Mouse (Mus musculus) MEL (cell line): ENCODE measurements around the gene Bicd2. TPM values are rescaled to one million over a fixed set of nuclear protein-coding genes. Genes with fewer than 3 reads are reported as not detected.

Source experiments
- DNase-seq: peaks from one replicate; pipeline ENCODE4 v3.0.0; 2011; ENCODE audit warnings: low read depth, low spot score
- H3K27ac ChIP-seq: 2 replicates; pipeline ENCODE4 v1.5.1; 2012; ENCODE audit warnings: low read depth, mild to moderate bottlenecking, control low read depth, low read length, moderate library complexity; ENCODE audit not compliant: control insufficient read depth
- H3K27me3 ChIP-seq, 2 experiments: fragments of 150-350 bp in 1 of 2; sonication (generic) in 1 of 2; 2 replicates each; pipeline ENCODE4 v1.6.1; 2012; ENCODE audit warnings: low read length in 2 of 2, mild to moderate bottlenecking in 2 of 2, improper control_type of control experiment in 1 of 2, moderate library complexity in 1 of 2; ENCODE audit not compliant: insufficient read depth in 2 of 2, control insufficient read depth in 1 of 2
- H3K36me3 ChIP-seq, 2 experiments: 2 replicates each; pipeline ENCODE4 v1.6.1; 2012 to 2014; ENCODE audit warnings: low read length in 2 of 2, improper control_type of control experiment in 1 of 2, inconsistent platforms in 1 of 2, mild to moderate bottlenecking in 1 of 2; ENCODE audit not compliant: insufficient read depth in 2 of 2, control insufficient read depth in 1 of 2
- H3K4me1 ChIP-seq, 2 experiments: fragments of 150-350 bp in 1 of 2; sonication (generic) in 1 of 2; 2 replicates each; pipeline ENCODE4 v1.6.1; 2012; ENCODE audit warnings: low read length in 2 of 2, improper control_type of control experiment in 1 of 2, mild to moderate bottlenecking in 1 of 2; ENCODE audit not compliant: insufficient read depth in 2 of 2, control insufficient read depth in 1 of 2
- H3K4me3 ChIP-seq, 2 experiments: fragments of 150-350 bp in 1 of 2; sonication (generic) in 1 of 2; 2 replicates each; pipeline ENCODE4 v1.5.1; 2012; ENCODE audit warnings: low read depth in 2 of 2, low read length in 2 of 2, mild to moderate bottlenecking in 2 of 2, moderate library complexity in 2 of 2, control low read depth in 1 of 2, improper control_type of control experiment in 1 of 2; ENCODE audit not compliant: control insufficient read depth in 1 of 2, insufficient read depth in 1 of 2
- H3K79me2 ChIP-seq: 2 replicates; pipeline ENCODE4 v1.6.1; 2012; ENCODE audit warnings: mild to moderate bottlenecking, low read length, moderate library complexity; ENCODE audit not compliant: control insufficient read depth, poor library complexity, insufficient read depth
- H3K9ac ChIP-seq: 2 replicates; pipeline ENCODE4 v1.6.1; 2012; ENCODE audit warnings: low read depth, mild to moderate bottlenecking, control low read depth, low read length, moderate library complexity; ENCODE audit not compliant: control insufficient read depth, poor library complexity, severe bottlenecking
- H3K9me3 ChIP-seq: fragments of 150-350 bp; sonication (generic); replicated peaks from 2 replicates; pipeline ENCODE4 v1.6.1; 2012; ENCODE audit warnings: mild to moderate bottlenecking, low read length, improper control_type of control experiment, moderate library complexity; ENCODE audit not compliant: insufficient read depth
- BHLHE40 ChIP-seq: IDR thresholded peaks from 2 replicates; pipeline ENCODE4 v1.6.1; 2012; ENCODE audit warnings: low read depth, mild to moderate bottlenecking, inconsistent platforms, low read length, improper control_type of control experiment, borderline replicate concordance
- CHD1 ChIP-seq: IDR thresholded peaks from 2 replicates; pipeline ENCODE4 v1.6.1; 2012; ENCODE audit warnings: low read depth, mild to moderate bottlenecking, inconsistent platforms, low read length, improper control_type of control experiment
- CHD2 ChIP-seq: IDR thresholded peaks from 2 replicates; pipeline ENCODE4 v1.6.1; 2011; ENCODE audit warnings: low read length, improper control_type of control experiment
- E2F4 ChIP-seq: IDR thresholded peaks from 2 replicates; pipeline ENCODE4 v1.6.1; 2011; ENCODE audit warnings: low read depth, low read length, improper control_type of control experiment, borderline replicate concordance
- ELF1 ChIP-seq: IDR thresholded peaks from 2 replicates; pipeline ENCODE4 v1.6.1; 2014; ENCODE audit warnings: low read depth, mild to moderate bottlenecking, inconsistent platforms, low read length, improper control_type of control experiment, moderate library complexity
- EP300 ChIP-seq, 2 experiments: IDR thresholded peaks; 2 replicates each; pipeline ENCODE4 v1.6.1; 2011; ENCODE audit warnings: improper control_type of control experiment in 2 of 2, low read length in 2 of 2, low read depth in 1 of 2, mild to moderate bottlenecking in 1 of 2
- ETS1 ChIP-seq: IDR thresholded peaks from 2 replicates; pipeline ENCODE4 v1.6.1; 2012; ENCODE audit warnings: low read depth, mild to moderate bottlenecking, inconsistent platforms, low read length, improper control_type of control experiment, moderate library complexity
- GABPA ChIP-seq: IDR thresholded peaks from 2 replicates; pipeline ENCODE4 v1.6.1; 2012; ENCODE audit warnings: low read depth, mild to moderate bottlenecking, inconsistent platforms, low read length, improper control_type of control experiment, moderate library complexity
- GATA1 ChIP-seq: IDR thresholded peaks from 2 replicates; pipeline ENCODE4 v1.6.1; 2011; ENCODE audit warnings: low read depth, low read length, improper control_type of control experiment
- HCFC1 ChIP-seq: IDR thresholded peaks from 2 replicates; pipeline ENCODE4 v1.6.1; 2012; ENCODE audit warnings: low read depth, mild to moderate bottlenecking, inconsistent platforms, low read length, improper control_type of control experiment, moderate library complexity
- KAT2A ChIP-seq: conservative IDR thresholded peaks from 2 replicates; pipeline ENCODE4 v1.6.1; 2012; ENCODE audit warnings: low read depth, low read length, improper control_type of control experiment, inconsistent platforms
- MAFK ChIP-seq: IDR thresholded peaks from 2 replicates; pipeline ENCODE4 v1.6.1; 2011; ENCODE audit warnings: low read depth, mild to moderate bottlenecking, low read length, improper control_type of control experiment, borderline replicate concordance
- MYC ChIP-seq: IDR thresholded peaks from 2 replicates; pipeline ENCODE4 v1.6.1; 2011; ENCODE audit warnings: low read depth, mild to moderate bottlenecking, low read length, improper control_type of control experiment, moderate library complexity
- POLR2A ChIP-seq, 2 experiments: IDR thresholded peaks; 2 replicates each; pipeline ENCODE4 v1.6.1; 2011 to 2012; ENCODE audit warnings: low read length in 2 of 2, mild to moderate bottlenecking in 2 of 2, control low read depth in 1 of 2, improper control_type of control experiment in 1 of 2, low read depth in 1 of 2, moderate library complexity in 1 of 2; ENCODE audit not compliant: control insufficient read depth in 1 of 2, insufficient read depth in 1 of 2, poor library complexity in 1 of 2
- POLR2AphosphoS2 ChIP-seq: IDR thresholded peaks from 2 replicates; pipeline ENCODE4 v1.6.1; 2011; ENCODE audit warnings: low read length, improper control_type of control experiment
- POLR2AphosphoS5 ChIP-seq: IDR thresholded peaks from 2 replicates; pipeline ENCODE4 v1.6.1; 2012; ENCODE audit warnings: low read depth, borderline replicate concordance, mild to moderate bottlenecking, inconsistent platforms, low read length, moderate library complexity, mixed read lengths
- SIN3A ChIP-seq: IDR thresholded peaks from 2 replicates; pipeline ENCODE4 v1.6.1; 2012; ENCODE audit warnings: low read length, improper control_type of control experiment, inconsistent platforms
- TAL1 ChIP-seq: IDR thresholded peaks from 2 replicates; pipeline ENCODE4 v1.6.1; 2012; ENCODE audit warnings: mild to moderate bottlenecking, inconsistent platforms, low read length, moderate library complexity, mixed read lengths
- TBP ChIP-seq: IDR thresholded peaks from 2 replicates; pipeline ENCODE4 v1.8.0; 2011; ENCODE audit warnings: low read depth, low read length, improper control_type of control experiment
- UBTF ChIP-seq: IDR thresholded peaks from 2 replicates; pipeline ENCODE4 v1.6.1; 2012; ENCODE audit warnings: low read depth, mild to moderate bottlenecking, inconsistent platforms, low read length, improper control_type of control experiment, moderate library complexity, borderline replicate concordance; ENCODE audit not compliant: insufficient read depth
- USF1 ChIP-seq: IDR thresholded peaks from 2 replicates; pipeline ENCODE4 v1.6.1; 2014; ENCODE audit warnings: low read depth, mild to moderate bottlenecking, inconsistent platforms, low read length, improper control_type of control experiment, moderate library complexity
- USF2 ChIP-seq, 2 experiments: IDR thresholded peaks; 2 replicates each; pipeline ENCODE4 v1.6.1; 2011 to 2012; ENCODE audit warnings: improper control_type of control experiment in 2 of 2, low read length in 2 of 2, borderline replicate concordance in 1 of 2, inconsistent platforms in 1 of 2, low read depth in 1 of 2, mild to moderate bottlenecking in 1 of 2; ENCODE audit not compliant: insufficient read depth in 1 of 2
- ZC3H11A ChIP-seq: IDR thresholded peaks from 2 replicates; pipeline ENCODE4 v1.6.1; 2012; ENCODE audit warnings: low read depth, mild to moderate bottlenecking, inconsistent platforms, low read length, improper control_type of control experiment
- ZKSCAN1 ChIP-seq: IDR thresholded peaks from 2 replicates; pipeline ENCODE4 v1.6.1; 2012; ENCODE audit warnings: low read depth, mild to moderate bottlenecking, inconsistent platforms, low read length, improper control_type of control experiment, moderate library complexity
- ZMIZ1 ChIP-seq: IDR thresholded peaks from 2 replicates; pipeline ENCODE4 v1.6.1; 2012; ENCODE audit warnings: low read depth, mild to moderate bottlenecking, inconsistent platforms, low read length, improper control_type of control experiment, moderate library complexity
- ZNF384 ChIP-seq: IDR thresholded peaks from 2 replicates; pipeline ENCODE4 v1.6.1; 2012; ENCODE audit warnings: low read depth, mild to moderate bottlenecking, inconsistent platforms, low read length, improper control_type of control experiment
- polyA plus RNA-seq, 2 experiments: library from polyadenylated mRNA; stranded (reverse) in 1 of 2; unstranded in 1 of 2; fragments of >175 nt in 1 of 2; fragments of >200 nt in 1 of 2; gene quantifications; 2 replicates each; pipeline versions ENCODE4 v1.2.1 to v1.2.4; 2012; ENCODE audit warnings: low replicate concordance in 2 of 2, low read depth in 1 of 2; ENCODE audit not compliant: insufficient read length in 2 of 2, insufficient read depth in 1 of 2, missing spikeins in 1 of 2
- total RNA-seq: library from RNA; depleted of rRNA; stranded (reverse); fragments of 300-350 nt; gene quantifications from 2 replicates; pipeline ENCODE4 v1.2.3, GENCODE M21; 2012

Bicd2 gene
- total and polyA plus RNA-seq, 3 experiments: 21.8 to 22.6 TPM; not detected in 1

DNA sequence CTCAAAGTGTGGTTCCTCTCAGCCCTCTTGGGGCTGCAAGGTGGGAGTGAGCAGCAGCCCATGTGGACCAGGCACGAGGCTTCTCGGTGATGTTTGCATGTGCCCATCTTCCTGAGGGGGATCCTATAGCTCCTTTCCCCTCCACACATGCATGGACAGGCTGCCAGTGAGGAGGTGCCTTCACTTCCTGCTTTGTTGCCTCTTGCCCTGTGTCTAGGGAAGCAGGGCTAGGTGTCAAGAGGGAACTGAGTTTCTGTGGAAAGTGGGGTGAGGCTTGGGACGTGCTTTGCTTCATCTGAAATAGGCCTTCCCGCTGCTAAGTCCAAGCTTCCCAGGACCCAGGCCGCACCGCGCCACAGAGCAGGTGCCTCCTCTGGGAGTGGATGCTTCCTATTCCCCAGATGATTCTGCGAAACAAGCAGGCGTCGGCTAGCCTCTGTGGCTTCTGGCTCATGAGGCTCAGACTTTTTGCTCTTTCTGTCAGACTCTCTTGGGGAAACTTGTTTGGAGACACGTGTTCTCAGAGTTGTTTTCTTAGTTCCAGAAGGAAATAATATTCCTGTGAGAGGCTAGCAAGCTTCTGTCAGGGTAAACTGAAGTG lies 14.2 kb downstream of the Bicd2 start:
- peaks cover 7 to 8% of the 10 kb centered on the region in 2 experiments; a peak in 3 of 4 replicates for H3K4me1 ChIP-seq
- DNase-seq: no peak
- peaks cover 28% of the 10 kb centered on the region for H3K79me2 ChIP-seq
- H3K36me3 ChIP-seq: peaks cover 0 to 2% of the 10 kb centered on the region in 2 experiments; a peak in 3 of 4 replicates
- H3K27me3 ChIP-seq: no peaks in the 10 kb centered on the region
- no peak for TF ChIP-seq CHD2
- TF ChIP-seq EP300 (IDR thresholded peaks at IDR 0.05; ENCODE audit: low read depth in 1 of 2, low read length in 2 of 2): no peak
- TF ChIP-seq KAT2A: no peak
- TF ChIP-seq E2F4: no peak
- TF ChIP-seq USF1: no peak
- no peak for TF ChIP-seq MYC
- no peak for TF ChIP-seq TBP
- TF ChIP-seq HCFC1: no peak
- no peak for TF ChIP-seq USF2 (IDR thresholded peaks at IDR 0.05; ENCODE audit: borderline replicate concordance in 1 of 2, insufficient read depth in 1 of 2, low read depth in 1 of 2, low read length in 2 of 2)
- TF ChIP-seq POLR2AphosphoS2: no peak
- TF ChIP-seq TAL1: no peak
- TF ChIP-seq ELF1: no peak
- no peak for TF ChIP-seq ZKSCAN1
- no peaks in the 10 kb centered on the region for H3K9me3 ChIP-seq
- H3K27ac ChIP-seq: no peak overlapping the region
- no peak overlapping the region for H3K9ac ChIP-seq
- no peak overlapping the region for H3K4me3 ChIP-seq

DNA sequence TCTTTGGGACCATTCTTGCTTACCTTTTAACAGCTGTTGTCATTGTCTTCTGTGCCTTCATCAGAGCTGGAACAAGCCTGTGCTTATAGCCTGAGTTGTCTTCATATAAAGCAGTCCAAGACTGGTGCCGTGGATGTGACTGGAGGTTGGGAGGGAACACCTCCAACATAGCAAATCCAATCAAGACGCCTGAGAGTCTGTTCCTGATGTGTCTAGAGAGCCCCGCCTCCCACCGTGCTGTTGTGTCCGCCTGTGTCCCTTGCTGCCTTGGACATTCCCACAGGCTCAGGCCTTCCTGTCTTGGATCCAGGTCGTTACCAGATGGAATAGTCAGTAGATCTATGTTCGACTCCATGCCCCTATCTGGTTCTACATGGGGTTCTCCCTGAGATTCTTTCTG lies 14.7 kb downstream of the Bicd2 start:
- Histone ChIP-seq H3K79me2 (peaks cover 26% of the 10 kb centered on the region), H3K4me3 (no peak overlapping the region), H3K27me3 (no peaks in the 10 kb centered on the region), H3K9me3 (no peaks in the 10 kb centered on the region), H3K36me3 (no peaks in the 10 kb centered on the region; a peak in 3 of 4 replicates), H3K27ac (no peak overlapping the region), H3K4me1 (peaks cover 5 to 6% of the 10 kb centered on the region in 2 experiments; a peak in 2 of 4 replicates), H3K9ac (no peak overlapping the region)
- TF ChIP-seq TAL1 (no peak), POLR2AphosphoS2 (no peak), UBTF (no peak), ELF1 (no peak), TBP (no peak), ETS1 (no peak), MAFK (no peak), GATA1 (no peak), HCFC1 (no peak), GABPA (no peak), POLR2A (IDR thresholded peaks at IDR 0.05; ENCODE audit: control insufficient read depth in 1 of 2, insufficient read depth in 1 of 2, low read depth in 1 of 2, low read length in 2 of 2, poor library complexity in 1 of 2) (no peak), ZMIZ1 (no peak), ZNF384 (no peak), SIN3A (no peak), USF1 (no peak), ZC3H11A (no peak), KAT2A (no peak), BHLHE40 (no peak), POLR2AphosphoS5 (no peak), CHD1 (no peak)
- no peak for DNase-seq
